Mouse (Mus musculus): ENCODE data around the gene Ehd4. TPM values are rescaled to one million over a fixed set of nuclear protein-coding genes. Genes with fewer than 3 reads are reported as not detected.

Gene Ehd4
- total and polyA plus RNA-seq, 3 experiments, result 15.8 to 35.5 TPM; not detected in 1

GRCm38 (mm10) chr2:120203742-120204141 is 49.3 kb upstream of the Ehd4 start:
- H3K9me3 ChIP-seq (replicated peaks; ENCODE audit: insufficient read depth, low read length), result no peaks in the 10 kb centered on the region
- DNase-seq (ENCODE audit: low read depth, low spot score), result no peak
- H3K27ac ChIP-seq (ENCODE audit: control insufficient read depth, low read depth, low read length), result no peak overlapping the region
- H3K4me1 ChIP-seq (ENCODE audit: control insufficient read depth in 1 of 2, insufficient read depth in 2 of 2, low read length in 2 of 2), result no peaks in the 10 kb centered on the region
- H3K4me3 ChIP-seq (ENCODE audit: control insufficient read depth in 1 of 2, insufficient read depth in 1 of 2, low read depth in 2 of 2, low read length in 2 of 2), result no peak overlapping the region
- no peak for TF ChIP-seq MYC (IDR thresholded peaks at IDR 0.05; ENCODE audit: low read depth, low read length)
- TF ChIP-seq MAZ (IDR thresholded peaks at IDR 0.05; ENCODE audit: low read depth, low read length), result no peak
- TF ChIP-seq ZKSCAN1 (IDR thresholded peaks at IDR 0.05; ENCODE audit: low read depth, low read length), result no peak
- TF ChIP-seq GABPA (IDR thresholded peaks at IDR 0.05; ENCODE audit: low read depth, low read length), result no peak
- TF ChIP-seq POLR2A (IDR thresholded peaks at IDR 0.05; ENCODE audit: control insufficient read depth in 1 of 2, insufficient read depth in 1 of 2, low read depth in 1 of 2, low read length in 2 of 2, poor library complexity in 1 of 2), result no peak
- no peak for TF ChIP-seq ZNF384 (IDR thresholded peaks at IDR 0.05; ENCODE audit: low read depth, low read length)
- TF ChIP-seq TBP (IDR thresholded peaks at IDR 0.05; ENCODE audit: low read depth, low read length), result no peak
- no peak overlapping the region for H3K9ac ChIP-seq (ENCODE audit: control insufficient read depth, low read depth, low read length, poor library complexity, severe bottlenecking)
- H3K36me3 ChIP-seq (ENCODE audit: control insufficient read depth in 1 of 2, insufficient read depth in 2 of 2, low read length in 2 of 2), result no peaks in the 10 kb centered on the region
- H3K79me2 ChIP-seq (ENCODE audit: control insufficient read depth, insufficient read depth, low read length, poor library complexity), result no peaks in the 10 kb centered on the region
- H3K27me3 ChIP-seq (ENCODE audit: control insufficient read depth in 1 of 2, insufficient read depth in 2 of 2, low read length in 2 of 2), result peaks cover 11 to 20% of the 10 kb centered on the region in 2 experiments

GRCm38 (mm10) chr2:120200077-120200476 is 45.7 kb upstream of the Ehd4 start:
- H3K27ac ChIP-seq (ENCODE audit: control insufficient read depth, low read depth, low read length), result no peak overlapping the region
- DNase-seq (ENCODE audit: low read depth, low spot score), result no peak
- H3K27me3 ChIP-seq (ENCODE audit: control insufficient read depth in 1 of 2, insufficient read depth in 2 of 2, low read length in 2 of 2), result peaks cover 9 to 15% of the 10 kb centered on the region in 2 experiments
- H3K4me3 ChIP-seq (ENCODE audit: control insufficient read depth in 1 of 2, insufficient read depth in 1 of 2, low read depth in 2 of 2, low read length in 2 of 2), result no peak overlapping the region
- TF ChIP-seq GATA1 (IDR thresholded peaks at IDR 0.05; ENCODE audit: low read depth, low read length), result no peak
- no peak for TF ChIP-seq NRF1 (IDR thresholded peaks at IDR 0.05; ENCODE audit: insufficient read depth, low read depth, low read length, poor library complexity, severe bottlenecking)
- TF ChIP-seq POLR2A (IDR thresholded peaks at IDR 0.05; ENCODE audit: control insufficient read depth in 1 of 2, insufficient read depth in 1 of 2, low read depth in 1 of 2, low read length in 2 of 2, poor library complexity in 1 of 2), result no peak
- no peaks in the 10 kb centered on the region for H3K4me1 ChIP-seq (ENCODE audit: control insufficient read depth in 1 of 2, insufficient read depth in 2 of 2, low read length in 2 of 2)
- no peaks in the 10 kb centered on the region for H3K36me3 ChIP-seq (ENCODE audit: control insufficient read depth in 1 of 2, insufficient read depth in 2 of 2, low read length in 2 of 2)
- H3K9me3 ChIP-seq (replicated peaks; ENCODE audit: insufficient read depth, low read length), result no peaks in the 10 kb centered on the region
- H3K9ac ChIP-seq (ENCODE audit: control insufficient read depth, low read depth, low read length, poor library complexity, severe bottlenecking), result no peak overlapping the region
- no peaks in the 10 kb centered on the region for H3K79me2 ChIP-seq (ENCODE audit: control insufficient read depth, insufficient read depth, low read length, poor library complexity)

GRCm38 (mm10) chr2:120188174-120188573 is 33.8 kb upstream of the Ehd4 start:
- no peaks in the 10 kb centered on the region for H3K36me3 ChIP-seq (ENCODE audit: control insufficient read depth in 1 of 2, insufficient read depth in 2 of 2, low read length in 2 of 2)
- TF ChIP-seq ELF1 (IDR thresholded peaks at IDR 0.05; ENCODE audit: low read depth, low read length) (no peak), BHLHE40 (IDR thresholded peaks at IDR 0.05; ENCODE audit: borderline replicate concordance, low read depth, low read length) (no peak), JUND (IDR thresholded peaks at IDR 0.05; ENCODE audit: low read depth, low read length) (no peak), ETS1 (IDR thresholded peaks at IDR 0.05; ENCODE audit: low read depth, low read length) (no peak), SMC3 (IDR thresholded peaks at IDR 0.05; ENCODE audit: low read depth, low read length) (no peak), CHD1 (IDR thresholded peaks at IDR 0.05; ENCODE audit: low read depth, low read length) (no peak), MAX (IDR thresholded peaks at IDR 0.05; ENCODE audit: low read length) (no peak)
- H3K27me3 ChIP-seq (ENCODE audit: control insufficient read depth in 1 of 2, insufficient read depth in 2 of 2, low read length in 2 of 2), result peaks cover 6 to 7% of the 10 kb centered on the region in 2 experiments; a peak in 3 of 4 replicates
- DNase-seq (ENCODE audit: low read depth, low spot score), result no peak
- H3K9me3 ChIP-seq (replicated peaks; ENCODE audit: insufficient read depth, low read length), result no peaks in the 10 kb centered on the region
- no peaks in the 10 kb centered on the region for H3K79me2 ChIP-seq (ENCODE audit: control insufficient read depth, insufficient read depth, low read length, poor library complexity)
- no peak overlapping the region for H3K27ac ChIP-seq (ENCODE audit: control insufficient read depth, low read depth, low read length)
- H3K9ac ChIP-seq (ENCODE audit: control insufficient read depth, low read depth, low read length, poor library complexity, severe bottlenecking), result no peak overlapping the region
- H3K4me1 ChIP-seq (ENCODE audit: control insufficient read depth in 1 of 2, insufficient read depth in 2 of 2, low read length in 2 of 2), result peaks cover 0 to 6% of the 10 kb centered on the region in 2 experiments; a peak in 1 of 4 replicates
- H3K4me3 ChIP-seq (ENCODE audit: control insufficient read depth in 1 of 2, insufficient read depth in 1 of 2, low read depth in 2 of 2, low read length in 2 of 2), result no peak overlapping the region
